Mouse (Mus musculus) embryo, embryonic 11 days (tissue): ENCODE measurements at regions not wholly inside any gene's neighbourhood (a gene's known extent, or its start where the extent isn't known, plus 50 kb on each side); places are given as distances from the start of the nearest gene placed in this dataset.
"Not testable (repeated sequence)": the region's sequence is repeated elsewhere in the genome, so short reads cannot be mapped to it uniquely, and the experiment has no call there.

Source experiments
- DNase-seq: peaks from one replicate; pipeline ENCODE4 v3.0.0-alpha.2; 2015

GRCm38 (mm10) chrX:65778656-65779370 lies 525.2 kb downstream of the 4930447F04Rik start:
- not testable (repeated sequence) for DNase-seq

- no peak for DNase-seq
Measured at GRCm38 (mm10) chrX:65769861-65770260, 534.2 kb downstream of the 4930447F04Rik start.

GRCm38 (mm10) chrX:65734577-65734976 lies 569.4 kb downstream of the 4930447F04Rik start:
- DNase-seq, result peak; percentile 23

GRCm38 (mm10) chrX:65715562-65715961 lies 588.5 kb downstream of the 4930447F04Rik start:
- DNase-seq, result peak; percentile 16
